Mouse (Mus musculus) lung, postnatal 0 days (tissue): ENCODE measurements around the gene Srebf2. TPM values are rescaled to one million over a fixed set of nuclear protein-coding genes. Genes with fewer than 3 reads are reported as not detected.

Source experiments
- ATAC-seq: fragments of 200-750 bp; cut with Nextera tagmentation; 2 replicates; pipeline ENCODE4 v1.8.0; 2017; ENCODE audit warnings: moderate library complexity
- DNase-seq: peaks from one replicate; pipeline ENCODE4 v3.0.0-alpha.2; 2016; ENCODE audit warnings: low spot score
- H3K27ac ChIP-seq: fragments of 300-500 bp; sonication (generic); 2 replicates; pipeline ENCODE4 v1.5.1; 2014; ENCODE audit warnings: antibody characterized with exemption, mild to moderate bottlenecking, low read length, mixed read lengths
- H3K27me3 ChIP-seq: fragments of 300-500 bp; sonication (generic); replicated peaks from 2 replicates; pipeline ENCODE4 v1.6.1; 2014; ENCODE audit warnings: low read length, mixed read lengths; ENCODE audit not compliant: insufficient read depth
- H3K36me3 ChIP-seq: fragments of 300-500 bp; sonication (generic); 2 replicates; pipeline ENCODE4 v1.6.1; 2014; ENCODE audit warnings: low read length, mixed read lengths; ENCODE audit not compliant: insufficient read depth
- H3K4me1 ChIP-seq: fragments of 300-500 bp; sonication (generic); 2 replicates; pipeline ENCODE4 v1.6.1; 2014; ENCODE audit warnings: antibody characterized with exemption, low read depth, low read length, mixed read lengths; ENCODE audit not compliant: insufficient read depth
- H3K4me2 ChIP-seq: fragments of 300-500 bp; sonication (generic); replicated peaks from 2 replicates; pipeline ENCODE4 v1.6.1; 2014; ENCODE audit warnings: low read depth, mild to moderate bottlenecking, low read length, moderate library complexity, mixed read lengths
- H3K4me3 ChIP-seq: fragments of 300-500 bp; sonication (generic); 2 replicates; pipeline ENCODE4 v1.5.1; 2014; ENCODE audit warnings: low read depth, low read length
- H3K9ac ChIP-seq: fragments of 300-500 bp; sonication (generic); replicated peaks from 2 replicates; pipeline ENCODE4 v1.6.1; 2014; ENCODE audit warnings: low read depth, mild to moderate bottlenecking
- H3K9me3 ChIP-seq: fragments of 300-500 bp; sonication (generic); 2 replicates; pipeline ENCODE4 v1.6.1; 2016; ENCODE audit warnings: low read length, mixed read lengths
- CTCF ChIP-seq: IDR thresholded peaks from 2 replicates; pipeline ENCODE4 v1.5.1; 2016; ENCODE audit warnings: antibody characterized with exemption, mild to moderate bottlenecking
- EP300 ChIP-seq: IDR thresholded peaks from 2 replicates; pipeline ENCODE4 v1.6.1; 2016; ENCODE audit warnings: antibody characterized with exemption, mild to moderate bottlenecking, control low read depth
- WGBS: fragments of 180-500 bp; shearing (Covaris S2); extraction: QIAGEN DNeasy Blood & Tissue Kit; methylation state at CpG from one replicate; pipeline ENCODE4 v1.1.7; 2014; 5-methylcytosine and 5-hydroxymethylcytosine counted together
- polyA plus RNA-seq: library from polyadenylated mRNA; unstranded; fragments of >200 nt; fragmentation: Nextera tagmentation; extraction: Ambion mirVana; gene quantifications from 2 replicates; pipeline ENCODE4 v1.2.1, GENCODE M21; 2015

Srebf2 gene
- polyA plus RNA-seq, 1 experiment from 2014 or later, result 115 TPM

GRCm38 (mm10) chr15:82160731-82161640, 14.0 kb downstream of the Srebf2 start:
- no peaks in the 10 kb centered on the region for H3K27me3 ChIP-seq
- H3K9me3 ChIP-seq, result no peaks in the 10 kb centered on the region
- H3K4me3 ChIP-seq, result no peak overlapping the region
- H3K4me2 ChIP-seq, result peak overlapping the region; percentile 30
- peaks cover 31% of the 10 kb centered on the region; the same call in 1 of the 2 replicates for H3K4me1 ChIP-seq
- peak overlapping the region; percentile 79 for H3K27ac ChIP-seq
- DNase-seq, result peak; percentile 84
- no peaks in the 10 kb centered on the region for H3K36me3 ChIP-seq
- H3K9ac ChIP-seq, result no peak overlapping the region
- 50% methylated on average over 11 of the region's 11 CpGs for WGBS
- ATAC-seq, result peak; percentile 76
- TF ChIP-seq CTCF, result no peak
- TF ChIP-seq EP300, result peak; percentile 64; the same call in 1 of the 2 replicates

- H3K36me3 ChIP-seq, result no peaks in the 10 kb centered on the region
- WGBS, result 84% methylated on average over 12 of the region's 12 CpGs
- no peak for DNase-seq
- H3K4me1 ChIP-seq, result peaks cover 31% of the 10 kb centered on the region; the same call in 1 of the 2 replicates
- H3K4me3 ChIP-seq, result no peak overlapping the region
- ATAC-seq, result no peak
- no peaks in the 10 kb centered on the region for H3K27me3 ChIP-seq
- no peak overlapping the region for H3K4me2 ChIP-seq
- TF ChIP-seq CTCF (no peak), EP300 (no peak)
- H3K27ac ChIP-seq, result peak overlapping the region; percentile 79
- H3K9me3 ChIP-seq, result no peaks in the 10 kb centered on the region
- no peak overlapping the region for H3K9ac ChIP-seq
Measured at GRCm38 (mm10) chr15:82161965-82162600, 15.1 kb downstream of the Srebf2 start.

- peak overlapping the region; percentile 52 for H3K27ac ChIP-seq
- no peak overlapping the region for H3K9ac ChIP-seq
- TF ChIP-seq CTCF, result no peak
- TF ChIP-seq EP300, result no peak
- peaks cover 32% of the 10 kb centered on the region; the same call in 1 of the 2 replicates for H3K4me1 ChIP-seq
- no peak overlapping the region for H3K4me3 ChIP-seq
- ATAC-seq (no peak), DNase-seq (no peak)
- WGBS, result 69% methylated on average over 10 of the region's 10 CpGs
- H3K36me3 ChIP-seq, result no peaks in the 10 kb centered on the region
- no peaks in the 10 kb centered on the region for H3K9me3 ChIP-seq
- H3K27me3 ChIP-seq, result no peaks in the 10 kb centered on the region
- H3K4me2 ChIP-seq, result no peak overlapping the region
Measured at GRCm38 (mm10) chr15:82163356-82164060, 16.5 kb downstream of the Srebf2 start.

GRCm38 (mm10) chr15:82164061-82164399, 17.0 kb downstream of the Srebf2 start:
- H3K9me3 ChIP-seq, result no peaks in the 10 kb centered on the region
- no peak overlapping the region for H3K4me3 ChIP-seq
- 40% methylated on average over 4 of the region's 4 CpGs for WGBS
- H3K9ac ChIP-seq, result no peak overlapping the region
- no peak for ATAC-seq
- H3K4me1 ChIP-seq, result peaks cover 32% of the 10 kb centered on the region; the same call in 1 of the 2 replicates
- peak overlapping the region; percentile 52 for H3K27ac ChIP-seq
- no peak overlapping the region for H3K4me2 ChIP-seq
- TF ChIP-seq EP300 (no peak), CTCF (peak; percentile 12; the same call in 1 of the 2 replicates)
- peak; percentile 21 for DNase-seq
- no peaks in the 10 kb centered on the region for H3K27me3 ChIP-seq
- H3K36me3 ChIP-seq, result no peaks in the 10 kb centered on the region

GRCm38 (mm10) chr15:82164496-82164895, 17.5 kb downstream of the Srebf2 start:
- Histone ChIP-seq H3K27ac (0 out of 2 replicates have a peak overlapping the region, but pooled peaks have one; percentile 52), H3K4me3 (no peak overlapping the region), H3K9me3 (no peaks in the 10 kb centered on the region), H3K9ac (no peak overlapping the region), H3K27me3 (no peaks in the 10 kb centered on the region), H3K4me2 (no peak overlapping the region), H3K4me1 (peaks cover 32% of the 10 kb centered on the region; the same call in 1 of the 2 replicates), H3K36me3 (no peaks in the 10 kb centered on the region)
- TF ChIP-seq CTCF (no peak), EP300 (no peak)
- 51% methylated on average over 7 of the region's 7 CpGs for WGBS
- ATAC-seq, result no peak
- DNase-seq, result peak; percentile 30
